Mouse (Mus musculus): ENCODE data around the gene Hoxa5. TPM values are rescaled to one million over a fixed set of nuclear protein-coding genes. Genes with fewer than 3 reads are reported as not detected.

The Hoxa5 gene
- polyA plus RNA-seq, 1 experiment, result 0.06 TPM

DNA sequence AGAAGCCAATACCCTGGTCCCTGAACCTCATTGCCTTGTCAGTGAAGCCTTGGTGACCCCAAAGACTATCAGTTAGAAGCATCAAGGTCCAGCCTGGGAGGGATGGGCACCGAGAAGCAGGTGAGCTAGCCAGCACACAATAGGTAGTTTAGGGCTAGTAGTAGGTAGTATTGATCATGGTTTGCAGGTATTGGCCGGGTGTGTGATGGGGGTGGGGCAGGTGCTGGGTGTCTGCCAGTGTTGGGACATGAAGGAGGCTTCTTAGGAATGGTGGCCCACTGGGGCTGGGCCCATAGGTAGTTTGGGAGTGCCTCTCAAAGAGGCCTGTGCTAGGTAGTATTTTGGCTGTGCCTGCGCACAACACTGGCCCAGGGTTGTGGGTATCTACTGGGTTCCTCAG, 10.7 kb upstream of the Hoxa5 start:
- peaks cover 15% of the 10 kb centered on the region for H3K27me3 ChIP-seq (ENCODE audit: control insufficient read depth, insufficient read depth, low read length)
- H3K27ac ChIP-seq (ENCODE audit: control insufficient read depth, insufficient read depth, low read depth, low read length), result no peak overlapping the region
- H3K4me3 ChIP-seq (ENCODE audit: control insufficient read depth, low read depth, low read length), result no peak overlapping the region
- TF ChIP-seq POLR2A (IDR thresholded peaks at IDR 0.05; ENCODE audit: control insufficient read depth, low read depth, low read length) (no peak), CTCF (IDR thresholded peaks at IDR 0.05; ENCODE audit: control insufficient read depth, insufficient read depth, insufficient replicate concordance, low read depth, low read length) (no peak)
- H3K36me3 ChIP-seq (ENCODE audit: control insufficient read depth, insufficient read depth, low read length), result no peaks in the 10 kb centered on the region
- peaks cover 26% of the 10 kb centered on the region for H3K4me1 ChIP-seq (ENCODE audit: control insufficient read depth, insufficient read depth, low read length)

- Histone ChIP-seq H3K4me1 (ENCODE audit: control insufficient read depth, insufficient read depth, low read length) (peaks cover 26% of the 10 kb centered on the region), H3K36me3 (ENCODE audit: control insufficient read depth, insufficient read depth, low read length) (no peaks in the 10 kb centered on the region), H3K4me3 (ENCODE audit: control insufficient read depth, low read depth, low read length) (no peak overlapping the region), H3K27me3 (ENCODE audit: control insufficient read depth, insufficient read depth, low read length) (peaks cover 16% of the 10 kb centered on the region), H3K27ac (ENCODE audit: control insufficient read depth, insufficient read depth, low read depth, low read length) (no peak overlapping the region)
- no peak for TF ChIP-seq POLR2A (IDR thresholded peaks at IDR 0.05; ENCODE audit: control insufficient read depth, low read depth, low read length)
- TF ChIP-seq CTCF (IDR thresholded peaks at IDR 0.05; ENCODE audit: control insufficient read depth, insufficient read depth, insufficient replicate concordance, low read depth, low read length), result no peak
These were observed 9.9 kb upstream of the Hoxa5 start for GRCm38 (mm10) chr6:52214271-52214670.

DNA sequence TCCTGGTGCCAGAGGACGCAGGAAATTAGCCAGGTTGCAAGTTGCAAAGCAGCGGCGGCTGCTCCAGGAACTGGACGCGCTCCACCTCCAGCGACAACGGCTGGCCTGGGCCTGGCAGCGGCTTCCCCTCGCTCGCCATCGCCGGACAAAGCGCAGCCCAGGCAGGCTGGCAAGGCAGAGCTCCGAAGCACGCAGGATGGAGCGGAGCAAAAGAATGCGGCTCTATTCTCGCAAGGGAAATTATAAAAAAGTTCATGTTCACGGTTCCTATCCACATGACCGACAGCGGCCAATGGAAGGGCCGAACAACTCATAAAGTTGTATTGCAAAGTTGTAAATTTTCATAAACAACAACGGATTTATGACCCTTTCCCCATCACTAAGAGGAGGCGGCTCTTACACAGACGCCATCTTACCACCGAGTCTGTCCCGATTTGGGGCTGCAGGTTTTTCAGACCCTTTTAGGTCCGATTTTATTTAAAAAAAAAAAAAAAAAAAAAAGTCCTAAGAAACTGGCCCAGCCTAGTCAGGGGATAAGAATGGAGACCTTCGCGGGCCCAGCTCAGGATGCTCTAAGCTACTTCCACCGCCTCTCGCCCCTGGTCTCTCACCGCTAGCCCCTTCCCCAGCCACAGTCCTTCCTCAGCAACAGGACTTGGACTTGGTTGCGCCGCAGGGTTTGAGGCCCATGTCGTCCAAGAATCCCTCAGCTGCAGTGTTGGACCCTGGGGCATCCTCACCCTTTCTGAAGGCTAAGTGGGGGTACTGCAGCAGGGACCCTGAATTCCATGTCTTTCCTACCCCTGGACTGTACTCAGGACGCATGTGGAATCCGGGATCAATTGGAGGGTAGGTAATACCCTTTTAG, 9.0 kb upstream of the Hoxa5 start, which contains the start of the genes Hoxa3 and Gm28308:
Gene Hoxa3 (minus strand): TSS at position 218 of the 868 bp plus-strand sequence.
Gene Gm28308 (minus strand): TSS at position 221 of the 868 bp plus-strand sequence.
- no peaks in the 10 kb centered on the region for H3K36me3 ChIP-seq (ENCODE audit: control insufficient read depth, insufficient read depth, low read length)
- H3K4me3 ChIP-seq (ENCODE audit: control insufficient read depth, low read depth, low read length), result peak within 1 kb of the TSS; percentile 42
- TF ChIP-seq POLR2A (IDR thresholded peaks at IDR 0.05; ENCODE audit: control insufficient read depth, low read depth, low read length), result no peak
- no peak for TF ChIP-seq CTCF (IDR thresholded peaks at IDR 0.05; ENCODE audit: control insufficient read depth, insufficient read depth, insufficient replicate concordance, low read depth, low read length)
- H3K4me1 ChIP-seq (ENCODE audit: control insufficient read depth, insufficient read depth, low read length), result peaks cover 28% of the 10 kb centered on the region
- no peak within 1 kb of the TSS for H3K27ac ChIP-seq (ENCODE audit: control insufficient read depth, insufficient read depth, low read depth, low read length)
- peaks cover 14% of the 10 kb centered on the region for H3K27me3 ChIP-seq (ENCODE audit: control insufficient read depth, insufficient read depth, low read length)

DNA sequence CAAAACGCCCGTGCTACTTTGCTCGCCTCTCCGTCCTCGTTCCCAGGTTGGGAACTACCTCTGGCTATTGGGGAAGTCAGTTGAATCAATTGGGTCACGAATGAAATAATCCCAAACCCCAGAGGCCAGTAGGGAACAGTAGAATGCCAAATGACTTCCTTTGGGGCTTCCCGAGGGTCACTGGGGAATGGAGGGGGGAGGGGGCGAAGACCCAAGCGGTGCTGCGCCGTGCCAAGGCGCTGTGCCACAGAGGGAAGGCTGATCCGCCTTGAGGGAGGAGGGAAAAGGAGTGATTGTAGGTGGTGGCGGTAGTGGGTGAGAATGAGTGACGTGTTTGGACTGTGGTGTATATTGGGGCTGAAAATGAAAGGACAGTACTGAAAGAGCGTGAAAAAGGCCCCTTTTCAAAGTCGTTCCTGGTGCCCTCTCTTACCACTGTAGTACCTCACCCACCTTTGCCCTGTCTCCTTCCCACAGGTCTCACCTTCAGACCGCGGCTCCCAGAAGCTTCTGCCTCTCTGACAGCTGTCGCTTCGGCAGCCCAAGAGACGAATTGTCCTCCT, 8.2 kb upstream of the Hoxa5 start:
- no peak overlapping the region for H3K27ac ChIP-seq (ENCODE audit: control insufficient read depth, insufficient read depth, low read depth, low read length)

GRCm38 (mm10) chr6:52211961-52212360, 7.6 kb upstream of the Hoxa5 start:
- no peak overlapping the region; the same call in 1 of the 2 replicates for H3K4me3 ChIP-seq (ENCODE audit: control insufficient read depth, low read depth, low read length)
- no peak for TF ChIP-seq CTCF (IDR thresholded peaks at IDR 0.05; ENCODE audit: control insufficient read depth, insufficient read depth, insufficient replicate concordance, low read depth, low read length)
- no peak for TF ChIP-seq POLR2A (IDR thresholded peaks at IDR 0.05; ENCODE audit: control insufficient read depth, low read depth, low read length)

More for the DNA sequence above, 8.2 kb upstream of the Hoxa5 start:
- TF ChIP-seq CTCF (IDR thresholded peaks at IDR 0.05; ENCODE audit: control insufficient read depth, insufficient read depth, insufficient replicate concordance, low read depth, low read length), result no peak
- peaks cover 12% of the 10 kb centered on the region for H3K27me3 ChIP-seq (ENCODE audit: control insufficient read depth, insufficient read depth, low read length)
- peaks cover 25% of the 10 kb centered on the region for H3K4me1 ChIP-seq (ENCODE audit: control insufficient read depth, insufficient read depth, low read length)
- H3K36me3 ChIP-seq (ENCODE audit: control insufficient read depth, insufficient read depth, low read length), result no peaks in the 10 kb centered on the region
- peak overlapping the region; percentile 42 for H3K4me3 ChIP-seq (ENCODE audit: control insufficient read depth, low read depth, low read length)

DNA sequence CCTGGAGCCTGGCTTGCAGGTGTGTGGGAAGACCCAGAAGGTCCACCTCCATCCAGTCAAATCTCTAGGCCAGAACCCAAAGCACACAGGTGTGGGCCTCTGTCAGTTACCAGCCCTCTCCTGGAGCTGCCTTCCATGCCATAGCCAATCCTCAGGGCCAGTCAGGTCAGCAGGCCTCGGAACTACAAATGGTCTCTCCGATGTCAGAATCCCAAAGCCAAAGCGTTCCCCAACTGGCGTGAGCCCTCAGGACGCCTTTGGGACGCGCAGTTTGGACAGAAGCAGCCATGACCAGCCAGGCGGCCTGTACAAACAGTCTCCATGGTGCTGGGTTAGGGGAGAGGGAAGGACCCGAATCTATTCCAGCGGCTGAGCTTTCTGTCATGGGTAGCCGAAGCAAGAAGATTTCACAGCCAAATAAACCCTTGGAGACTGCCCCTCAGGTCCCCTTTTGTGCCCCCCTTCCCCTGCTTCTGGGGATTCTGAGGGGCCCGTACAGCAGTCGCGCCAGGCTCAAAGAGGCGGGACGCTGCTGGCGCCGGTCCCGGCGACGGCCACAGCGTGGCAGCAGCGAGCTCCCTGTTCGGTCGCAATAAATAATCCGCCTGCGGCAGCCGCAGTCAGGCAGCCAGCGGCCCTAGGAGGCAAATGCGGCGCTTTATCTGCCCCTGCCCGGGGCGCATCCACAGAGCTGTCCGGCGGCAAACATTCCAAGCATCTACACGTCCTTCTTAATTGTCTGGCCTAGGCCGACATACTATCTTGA, 7.0 kb upstream of the Hoxa5 start:
- no peaks in the 10 kb centered on the region for H3K36me3 ChIP-seq (ENCODE audit: control insufficient read depth, insufficient read depth, low read length)
- H3K4me1 ChIP-seq (ENCODE audit: control insufficient read depth, insufficient read depth, low read length), result peaks cover 17% of the 10 kb centered on the region
- TF ChIP-seq CTCF (IDR thresholded peaks at IDR 0.05; ENCODE audit: control insufficient read depth, insufficient read depth, insufficient replicate concordance, low read depth, low read length) (peak; percentile 59), POLR2A (IDR thresholded peaks at IDR 0.05; ENCODE audit: control insufficient read depth, low read depth, low read length) (no peak)
- H3K27me3 ChIP-seq (ENCODE audit: control insufficient read depth, insufficient read depth, low read length), result peaks cover 10% of the 10 kb centered on the region
- no peak overlapping the region; the same call in 1 of the 2 replicates for H3K4me3 ChIP-seq (ENCODE audit: control insufficient read depth, low read depth, low read length)
- no peak overlapping the region for H3K27ac ChIP-seq (ENCODE audit: control insufficient read depth, insufficient read depth, low read depth, low read length)

More at GRCm38 (mm10) chr6:52211961-52212360, 7.6 kb upstream of the Hoxa5 start:
- H3K36me3 ChIP-seq (ENCODE audit: control insufficient read depth, insufficient read depth, low read length), result no peaks in the 10 kb centered on the region
- no peak overlapping the region for H3K27ac ChIP-seq (ENCODE audit: control insufficient read depth, insufficient read depth, low read depth, low read length)
- peaks cover 8% of the 10 kb centered on the region for H3K27me3 ChIP-seq (ENCODE audit: control insufficient read depth, insufficient read depth, low read length)
- H3K4me1 ChIP-seq (ENCODE audit: control insufficient read depth, insufficient read depth, low read length), result peaks cover 19% of the 10 kb centered on the region

- TF ChIP-seq POLR2A (IDR thresholded peaks at IDR 0.05; ENCODE audit: control insufficient read depth, low read depth, low read length) (no peak), CTCF (IDR thresholded peaks at IDR 0.05; ENCODE audit: control insufficient read depth, insufficient read depth, insufficient replicate concordance, low read depth, low read length) (no peak)
- Histone ChIP-seq H3K27me3 (ENCODE audit: control insufficient read depth, insufficient read depth, low read length) (peaks cover 12% of the 10 kb centered on the region), H3K4me3 (ENCODE audit: control insufficient read depth, low read depth, low read length) (no peak overlapping the region), H3K27ac (ENCODE audit: control insufficient read depth, insufficient read depth, low read depth, low read length) (no peak overlapping the region), H3K4me1 (ENCODE audit: control insufficient read depth, insufficient read depth, low read length) (peaks cover 14% of the 10 kb centered on the region), H3K36me3 (ENCODE audit: control insufficient read depth, insufficient read depth, low read length) (no peaks in the 10 kb centered on the region)
These were observed 5.3 kb upstream of the Hoxa5 start for GRCm38 (mm10) chr6:52209685-52210046.

Measured in testis, adult 2 months (tissue).